Mouse (Mus musculus): ENCODE data around the gene Apobec4. TPM values are rescaled to one million over a fixed set of nuclear protein-coding genes. Genes with fewer than 3 reads are reported as not detected.

Apobec4 gene
- total RNA-seq, 2 experiments from 2014 or later = not detected

Other genes starting within 250 kb of the Apobec4 start
- gene Rgl1, start 15.8 kb downstream of the Apobec4 start, total RNA-seq (2021) = 10 to 100 TPM; 27.6 to 37.2 TPM
- 100 to 1,000 TPM; 102 to 125 TPM for gene Arpc5, start 16.0 kb downstream of the Apobec4 start, total RNA-seq (2021)
- gene Ncf2, start 49.6 kb downstream of the Apobec4 start, total RNA-seq (2021) = 1 to 10 TPM; 2.8 to 8.8 TPM
- 10 to 100 TPM; 55.2 to 69.1 TPM for gene Smg7, start 152.1 kb downstream of the Apobec4 start, total RNA-seq (2021)
- gene Nmnat2, start 204.4 kb downstream of the Apobec4 start, total RNA-seq (2021) = 1 to 10 TPM in 1 of 2 experiments, under 1 TPM in 1; 0.93 to 1.2 TPM